16 mouse cellular contexts compared by ENCODE assay signal in genomic region chr15:79044837-79045236, GRCm38 (mm10). TPM values are rescaled to one million over a fixed set of nuclear protein-coding genes. Genes with fewer than 3 reads are reported as not detected.
DNase-seq lines count a peak whose midpoint lies in the region; ATAC-seq lines count a peak whose summit lies in the region.
"Had no signal": no experiment of that assay in that cellular context is flagged by ENCODE, and none has a peak within 500 bp of the region (broad histone marks: within the 10 kb centered on the region; RNA-seq: fewer than 3 reads in every experiment).

No protein-coding gene starts in this region.

- peaks cover 33% of the 10 kb centered on the region for H3K27me3 ChIP-seq in hindbrain, embryonic 11.5 days (ENCODE audit: control insufficient read depth, insufficient read depth, low read length)
- H3K27me3 ChIP-seq in hindbrain, embryonic 13.5 days, result peaks cover 59% of the 10 kb centered on the region
- peaks cover 85% of the 10 kb centered on the region for H3K27me3 ChIP-seq in liver, embryonic 12.5 days (replicated peaks)

- H3K9ac ChIP-seq in hindbrain, embryonic 11.5 days (ENCODE audit: low read depth, low read length), result no peak overlapping the region
- H3K9ac ChIP-seq in hindbrain, embryonic 13.5 days, result no peak overlapping the region
- H3K9ac ChIP-seq in liver, embryonic 12.5 days, result no peak overlapping the region
- H3K9ac ChIP-seq: embryonic facial prominence, embryonic 15.5 days had no signal

- ATAC-seq in hindbrain, embryonic 11.5 days (ENCODE audit: low FRiP score), result peak; percentile 87
- ATAC-seq in hindbrain, embryonic 13.5 days (ENCODE audit: low FRiP score), result no peak
- ATAC-seq in liver, embryonic 12.5 days, result peak; percentile 55
- ATAC-seq: lung, postnatal 0 days had no signal

- no peak overlapping the region for H3K4me3 ChIP-seq in hindbrain, embryonic 11.5 days (ENCODE audit: low read depth, low read length)
- no peak overlapping the region for H3K4me3 ChIP-seq in hindbrain, embryonic 13.5 days
- no peak overlapping the region for H3K4me3 ChIP-seq in liver, embryonic 12.5 days
- H3K4me3 ChIP-seq: embryonic facial prominence, embryonic 15.5 days had no signal

- DNase-seq in hindbrain, embryonic 11.5 days (ENCODE audit: low spot score), result peak; percentile 57
- peak; percentile 61 for DNase-seq in embryo, embryonic 10 days (ENCODE audit: low spot score)
- peak; percentile 84 for DNase-seq in retina, postnatal 1 day
- no peak for DNase-seq in left cerebral cortex, adult 18-20 months (ENCODE audit: low spot score in 2 of 2)
- DNase-seq in layer of hippocampus, adult 8-10 months (ENCODE audit: low spot score in 2 of 2), result no peak
- DNase-seq in layer of hippocampus, postnatal 10 days (ENCODE audit: low spot score in 2 of 2), result no peak
- DNase-seq: adrenal gland, adult 8-10 months; gastrocnemius, postnatal 36 days; kidney, postnatal 10 days; right cerebral cortex, postnatal 4 days; thymus, postnatal 14 days had no signal

- WGBS in hindbrain, embryonic 11.5 days, result 11% methylated on average over 4 of the region's 4 CpGs
- WGBS in hindbrain, embryonic 13.5 days, result 8% methylated on average over 4 of the region's 4 CpGs
- WGBS in liver, embryonic 12.5 days (ENCODE audit: insufficient replicate concordance), result 27% methylated on average over 4 of the region's 4 CpGs

- H3K27ac ChIP-seq in hindbrain, embryonic 11.5 days (ENCODE audit: low read depth, low read length), result 0 out of 2 replicates have a peak overlapping the region, but pooled peaks have one; percentile 31
- H3K27ac ChIP-seq in hindbrain, embryonic 13.5 days, result no peak overlapping the region
- H3K27ac ChIP-seq in liver, embryonic 12.5 days, result peak overlapping the region; percentile 54; the same call in 1 of the 2 replicates
- H3K27ac ChIP-seq: embryonic facial prominence, embryonic 15.5 days had no signal

- H3K36me3 ChIP-seq in hindbrain, embryonic 11.5 days (ENCODE audit: control insufficient read depth, insufficient read depth, low read length), result no peaks in the 10 kb centered on the region
- no peaks in the 10 kb centered on the region for H3K36me3 ChIP-seq in hindbrain, embryonic 13.5 days
- no peaks in the 10 kb centered on the region for H3K36me3 ChIP-seq in liver, embryonic 12.5 days
- H3K36me3 ChIP-seq: embryonic facial prominence, embryonic 15.5 days had no signal

- H3K4me1 ChIP-seq in hindbrain, embryonic 11.5 days (replicated peaks; ENCODE audit: control insufficient read depth, insufficient read depth, low read length), result peaks cover 8% of the 10 kb centered on the region
- peaks cover 34% of the 10 kb centered on the region for H3K4me1 ChIP-seq in hindbrain, embryonic 13.5 days (replicated peaks)
- H3K4me1 ChIP-seq in liver, embryonic 12.5 days, result peaks cover 40% of the 10 kb centered on the region

- H3K4me2 ChIP-seq in hindbrain, embryonic 11.5 days (replicated peaks; ENCODE audit: low read depth, low read length), result no peak overlapping the region
- no peak overlapping the region for H3K4me2 ChIP-seq in hindbrain, embryonic 13.5 days
- no peak overlapping the region; the same call in 1 of the 2 replicates for H3K4me2 ChIP-seq in liver, embryonic 12.5 days
- H3K4me2 ChIP-seq: embryonic facial prominence, embryonic 15.5 days had no signal

- no peaks in the 10 kb centered on the region for H3K9me3 ChIP-seq in hindbrain, embryonic 11.5 days (ENCODE audit: control insufficient read depth, low read length)
- no peaks in the 10 kb centered on the region for H3K9me3 ChIP-seq in hindbrain, embryonic 13.5 days
- no peaks in the 10 kb centered on the region for H3K9me3 ChIP-seq in liver, embryonic 12.5 days (replicated peaks)
- H3K9me3 ChIP-seq: embryonic facial prominence, embryonic 15.5 days had no signal

RNA-seq across cellular contexts. Expression of gene Galr3, which starts 3.2 kb away (rescaled TPM):
- polyA plus RNA-seq in hindbrain, embryonic 11.5 days (2014; fragmentation: Nextera tagmentation; extraction: Ambion mirVana), result not detected in 2 replicates
- polyA plus RNA-seq in hindbrain, embryonic 13.5 days (2015; fragmentation: Nextera tagmentation; extraction: Ambion mirVana), result 0.17 TPM in 1 of 2 replicates, not detected in the other
- polyA plus RNA-seq in liver, embryonic 12.5 days (2016; fragmentation: Nextera tagmentation; extraction: Ambion mirVana), result 0.41 and 0.55 TPM in 2 replicates
- under 1 TPM; 0.82 to 0.98 TPM for total RNA-seq in left cerebral cortex, adult 18-20 months (2021)
- 1 to 10 TPM in 1 of 4 experiments, under 1 TPM in 1, not detected in 2; 0.81 to 1.0 TPM for total RNA-seq in layer of hippocampus, adult 8-10 months (2022)
- under 1 TPM; 0.33 to 0.48 TPM for total RNA-seq in layer of hippocampus, postnatal 10 days (2021)
- total RNA-seq: gastrocnemius, postnatal 36 days had no signal
- polyA plus RNA-seq: heart, postnatal 0 days had no signal

RNA-seq across cellular contexts. Expression of gene H1f0, which starts 16.6 kb away (rescaled TPM):
- 154 and 306 TPM in 2 replicates for polyA plus RNA-seq in hindbrain, embryonic 11.5 days (2014; fragmentation: Nextera tagmentation; extraction: Ambion mirVana)
- polyA plus RNA-seq in hindbrain, embryonic 13.5 days (2015; fragmentation: Nextera tagmentation; extraction: Ambion mirVana), result 259 and 266 TPM in 2 replicates
- 114 and 122 TPM in 2 replicates for polyA plus RNA-seq in liver, embryonic 12.5 days (2016; fragmentation: Nextera tagmentation; extraction: Ambion mirVana)
- total RNA-seq in left cerebral cortex, adult 18-20 months (2021), result 10 to 100 TPM; 79.6 to 93.8 TPM
- 10 to 100 TPM; 73.6 to 88.0 (median 81.8) TPM for total RNA-seq in layer of hippocampus, adult 8-10 months (2022)
- 10 to 100 TPM; 80.6 to 80.7 TPM for total RNA-seq in layer of hippocampus, postnatal 10 days (2021)

RNA-seq across cellular contexts. Expression of gene Ankrd54, which starts 17.9 kb away (rescaled TPM):
- polyA plus RNA-seq in hindbrain, embryonic 11.5 days (2014; fragmentation: Nextera tagmentation; extraction: Ambion mirVana), result 56.3 and 59.7 TPM in 2 replicates
- polyA plus RNA-seq in hindbrain, embryonic 13.5 days (2015; fragmentation: Nextera tagmentation; extraction: Ambion mirVana), result 50.4 and 51.5 TPM in 2 replicates
- polyA plus RNA-seq in liver, embryonic 12.5 days (2016; fragmentation: Nextera tagmentation; extraction: Ambion mirVana), result 58.9 and 61.4 TPM in 2 replicates
- total RNA-seq in left cerebral cortex, adult 18-20 months (2021), result 10 to 100 TPM; 17.8 to 24.9 TPM
- 10 to 100 TPM; 17.3 to 23.9 (median 18.2) TPM for total RNA-seq in layer of hippocampus, adult 8-10 months (2022)
- total RNA-seq in layer of hippocampus, postnatal 10 days (2021), result 10 to 100 TPM; 19.5 to 22.2 TPM

RNA-seq across cellular contexts. Expression of gene Eif3l, which starts 30.1 kb away (rescaled TPM):
- polyA plus RNA-seq in hindbrain, embryonic 11.5 days (2014; fragmentation: Nextera tagmentation; extraction: Ambion mirVana), result 226 and 241 TPM in 2 replicates
- 179 and 185 TPM in 2 replicates for polyA plus RNA-seq in hindbrain, embryonic 13.5 days (2015; fragmentation: Nextera tagmentation; extraction: Ambion mirVana)
- polyA plus RNA-seq in liver, embryonic 12.5 days (2016; fragmentation: Nextera tagmentation; extraction: Ambion mirVana), result 188 and 201 TPM in 2 replicates
- 10 to 100 TPM; 66.5 to 68.2 TPM for total RNA-seq in left cerebral cortex, adult 18-20 months (2021)
- total RNA-seq in layer of hippocampus, adult 8-10 months (2022), result 10 to 100 TPM; 76.9 to 82.0 (median 77.9) TPM
- 100 to 1,000 TPM in 1 of 2 experiments, 10 to 100 TPM in 1; 94.6 to 102 TPM for total RNA-seq in layer of hippocampus, postnatal 10 days (2021)

Comparison
In these comparisons a context has a peak if more than half of its experiments do, and no peak if none do; other contexts are left out.
1. DNase-seq: peak in hindbrain, embryonic 11.5 days (single experiment), embryo, embryonic 10 days (single experiment) and retina, postnatal 1 day (single experiment); none in left cerebral cortex, adult 18-20 months (0 of 2), layer of hippocampus, adult 8-10 months (0 of 2) and layer of hippocampus, postnatal 10 days (0 of 2).